In genomic region chr2:140107641-140108040, GRCm38 (mm10) we compare ENCODE assay signal across 42 mouse cellular contexts. TPM values are rescaled to one million over a fixed set of nuclear protein-coding genes. Genes with fewer than 3 reads are reported as not detected.
DNase-seq lines count a peak whose midpoint lies in the region; ATAC-seq and TF ChIP-seq lines count a peak whose summit lies in the region.
"Had no signal": no experiment of that assay in that cellular context is flagged by ENCODE, and none has a peak within 500 bp of the region (broad histone marks: within the 10 kb centered on the region; RNA-seq: fewer than 3 reads in every experiment).

No protein-coding gene starts in this region.

- ATAC-seq in lung, embryonic 16.5 days (ENCODE audit: low read depth) = 0 out of 2 replicates have a peak, but pooled peaks have one; percentile 28
- no peak for ATAC-seq in intestine, embryonic 15.5 days
- ATAC-seq in hindbrain, postnatal 0 days = no peak
- ATAC-seq: forebrain, embryonic 16.5 days; midbrain, embryonic 13.5 days; Patski had no signal

- WGBS in lung, embryonic 16.5 days = 77% methylated on average over 4 of the region's 4 CpGs
- WGBS in intestine, embryonic 15.5 days = 87% methylated on average over 4 of the region's 4 CpGs
- WGBS in hindbrain, postnatal 0 days = 87% methylated on average over 4 of the region's 4 CpGs

- DNase-seq in lung, postnatal 4 days = no peak
- peak; percentile 54 for DNase-seq in NIH3T3 (ENCODE audit: low read depth)
- DNase-seq in lung, postnatal 10 days = peak; percentile 7
- peak; percentile 12 for DNase-seq in skeletal muscle tissue, adult 2 months (ENCODE audit: low read depth, low spot score)
- DNase-seq in hindbrain, postnatal 0 days (ENCODE audit: low spot score) = no peak
- DNase-seq in urinary bladder, postnatal 14 days (ENCODE audit: low spot score) = no peak
- DNase-seq: adrenal gland, postnatal 14 days; cerebellum, adult 11 months; cerebellum, adult 9-11 months; embryo, embryonic 11 days; gastrocnemius, postnatal 10 days; kidney, adult 11 months; kidney, postnatal 25 days; retina, postnatal 1 day; thymus, postnatal 4 days had no signal

- no peaks in the 10 kb centered on the region for H3K27me3 ChIP-seq in lung, embryonic 16.5 days (ENCODE audit: control insufficient read depth, insufficient read depth, low read depth, low read length)
- no peaks in the 10 kb centered on the region for H3K27me3 ChIP-seq in intestine, embryonic 15.5 days (replicated peaks)
- H3K27me3 ChIP-seq in hindbrain, postnatal 0 days (ENCODE audit: insufficient read depth, low read length) = no peaks in the 10 kb centered on the region
- H3K27me3 ChIP-seq: embryonic facial prominence, embryonic 12.5 days; heart, embryonic 15.5 days; hindbrain, embryonic 12.5 days; limb, embryonic 13.5 days; midbrain, embryonic 13.5 days; neural tube, embryonic 15.5 days; Patski had no signal

- H3K4me3 ChIP-seq in lung, embryonic 16.5 days (ENCODE audit: low read length) = no peak overlapping the region
- H3K4me3 ChIP-seq in intestine, embryonic 15.5 days (replicated peaks) = no peak overlapping the region
- no peak overlapping the region for H3K4me3 ChIP-seq in hindbrain, postnatal 0 days (ENCODE audit: low read length)
- H3K4me3 ChIP-seq: embryonic facial prominence, embryonic 12.5 days; heart, embryonic 10.5 days; heart, embryonic 15.5 days; hindbrain, embryonic 12.5 days; layer of hippocampus, adult 2 months; left cerebral cortex, adult 2 months; limb, embryonic 13.5 days; midbrain, embryonic 13.5 days; neural tube, embryonic 15.5 days had no signal

- no peaks in the 10 kb centered on the region for H3K36me3 ChIP-seq in lung, embryonic 16.5 days (ENCODE audit: control insufficient read depth, insufficient read depth, low read length)
- H3K36me3 ChIP-seq in intestine, embryonic 15.5 days = no peaks in the 10 kb centered on the region
- H3K36me3 ChIP-seq in hindbrain, postnatal 0 days (ENCODE audit: insufficient read depth, low read length) = no peaks in the 10 kb centered on the region
- H3K36me3 ChIP-seq: embryonic facial prominence, embryonic 12.5 days; heart, embryonic 10.5 days; heart, embryonic 15.5 days; hindbrain, embryonic 12.5 days; limb, embryonic 13.5 days; midbrain, embryonic 13.5 days; neural tube, embryonic 15.5 days had no signal

- no peaks in the 10 kb centered on the region for H3K4me1 ChIP-seq in lung, embryonic 16.5 days (replicated peaks; ENCODE audit: control insufficient read depth, insufficient read depth, low read length)
- H3K4me1 ChIP-seq in intestine, embryonic 15.5 days (replicated peaks) = no peaks in the 10 kb centered on the region
- H3K4me1 ChIP-seq in hindbrain, postnatal 0 days (ENCODE audit: insufficient read depth, low read length) = no peaks in the 10 kb centered on the region
- H3K4me1 ChIP-seq: embryonic facial prominence, embryonic 12.5 days; heart, embryonic 10.5 days; heart, embryonic 15.5 days; hindbrain, embryonic 12.5 days; limb, embryonic 13.5 days; midbrain, embryonic 13.5 days; neural tube, embryonic 15.5 days had no signal

- no peak overlapping the region for H3K4me2 ChIP-seq in lung, embryonic 16.5 days (ENCODE audit: low read depth, low read length)
- H3K4me2 ChIP-seq in intestine, embryonic 15.5 days (replicated peaks) = no peak overlapping the region
- no peak overlapping the region for H3K4me2 ChIP-seq in hindbrain, postnatal 0 days (ENCODE audit: low read depth, low read length)
- H3K4me2 ChIP-seq: embryonic facial prominence, embryonic 12.5 days; heart, embryonic 15.5 days; hindbrain, embryonic 12.5 days; limb, embryonic 13.5 days; liver, embryonic 11.5 days; midbrain, embryonic 13.5 days; neural tube, embryonic 15.5 days had no signal

- H3K27ac ChIP-seq in lung, embryonic 16.5 days (ENCODE audit: low read length) = no peak overlapping the region
- no peak overlapping the region for H3K27ac ChIP-seq in intestine, embryonic 15.5 days
- H3K27ac ChIP-seq in hindbrain, postnatal 0 days = no peak overlapping the region
- H3K27ac ChIP-seq: embryonic facial prominence, embryonic 12.5 days; heart, embryonic 10.5 days; heart, embryonic 15.5 days; hindbrain, embryonic 12.5 days; layer of hippocampus, adult 2 months; left cerebral cortex, adult 2 months; limb, embryonic 13.5 days; macrophage; midbrain, embryonic 13.5 days; neural tube, embryonic 15.5 days; stomach, postnatal 0 days had no signal

- TF ChIP-seq CTCF in hindbrain, postnatal 0 days (IDR thresholded peaks at IDR 0.05; ENCODE audit: low read depth) = no peak

- no peaks in the 10 kb centered on the region for H3K9me3 ChIP-seq in lung, embryonic 16.5 days (ENCODE audit: control insufficient read depth, low read length)
- no peaks in the 10 kb centered on the region for H3K9me3 ChIP-seq in intestine, embryonic 15.5 days
- H3K9me3 ChIP-seq in hindbrain, postnatal 0 days (ENCODE audit: low read length) = no peaks in the 10 kb centered on the region
- H3K9me3 ChIP-seq: embryonic facial prominence, embryonic 12.5 days; heart, embryonic 10.5 days; heart, embryonic 15.5 days; hindbrain, embryonic 12.5 days; limb, embryonic 13.5 days; midbrain, embryonic 13.5 days; neural tube, embryonic 15.5 days had no signal

- H3K9ac ChIP-seq in lung, embryonic 16.5 days (ENCODE audit: low read length) = no peak overlapping the region
- no peak overlapping the region for H3K9ac ChIP-seq in intestine, embryonic 15.5 days
- no peak overlapping the region for H3K9ac ChIP-seq in hindbrain, postnatal 0 days (replicated peaks; ENCODE audit: low read length)
- H3K9ac ChIP-seq: embryonic facial prominence, embryonic 12.5 days; heart, embryonic 15.5 days; hindbrain, embryonic 12.5 days; limb, embryonic 13.5 days; midbrain, embryonic 13.5 days; neural tube, embryonic 15.5 days had no signal

RNA-seq across cellular contexts. Expression of gene Tasp1, which starts 41.0 kb away (rescaled TPM):
- polyA plus RNA-seq in lung, embryonic 16.5 days (2015; fragmentation: Nextera tagmentation; extraction: Ambion mirVana) = 22.6 and 24.3 TPM in 2 replicates
- 19.0 and 20.6 TPM in 2 replicates for polyA plus RNA-seq in intestine, embryonic 15.5 days (2015; fragmentation: Nextera tagmentation; extraction: Ambion mirVana)
- 12.5 and 16.2 TPM in 2 replicates for total RNA-seq in hindbrain, postnatal 0 days (2014; rRNA removed)
- polyA plus RNA-seq in hindbrain, postnatal 0 days (2015; fragmentation: Nextera tagmentation; extraction: Ambion mirVana) = 21.6 and 22.8 TPM in 2 replicates

RNA-seq across cellular contexts. Expression of gene Gm17374, which starts 44.2 kb away (rescaled TPM):
- not detected in 2 replicates for polyA plus RNA-seq in lung, embryonic 16.5 days (2015; fragmentation: Nextera tagmentation; extraction: Ambion mirVana)
- polyA plus RNA-seq in intestine, embryonic 15.5 days (2015; fragmentation: Nextera tagmentation; extraction: Ambion mirVana) = not detected in 2 replicates
- total RNA-seq in hindbrain, postnatal 0 days (2014; rRNA removed) = not detected in 2 replicates
- not detected in 2 replicates for polyA plus RNA-seq in hindbrain, postnatal 0 days (2015; fragmentation: Nextera tagmentation; extraction: Ambion mirVana)
- total RNA-seq: adrenal gland, postnatal 14 days; gastrocnemius, postnatal 10 days; granulocyte monocyte progenitor cell, adult 5-6 weeks; heart, postnatal 25 days; layer of hippocampus, adult 2 months; layer of hippocampus, postnatal 14 days; left cerebral cortex, adult 2 months; left cerebral cortex, postnatal 36 days; megakaryocyte-erythroid progenitor cell, adult 5-6 weeks; monocyte, adult 5-6 weeks had no signal
- polyA plus RNA-seq: embryonic facial prominence, embryonic 12.5 days; forebrain, embryonic 11.5 days; forebrain, embryonic 16.5 days; heart, embryonic 10.5 days; heart, embryonic 15.5 days; hindbrain, embryonic 12.5 days; kidney, embryonic 14.5 days; limb, embryonic 13.5 days; liver, embryonic 11.5 days; liver, embryonic 16.5 days; macrophage; midbrain, embryonic 13.5 days; neural tube, embryonic 15.5 days; Patski; spleen, adult 2 months; stomach, postnatal 0 days; thymus, postnatal 0 days had no signal

Comparison
In these comparisons a context has a peak if more than half of its experiments do, and no peak if none do; other contexts are left out.
1. DNase-seq: peak in NIH3T3 (single experiment), lung, postnatal 10 days (single experiment) and skeletal muscle tissue, adult 2 months (single experiment); none in lung, postnatal 4 days (0 of 2), hindbrain, postnatal 0 days (single experiment) and urinary bladder, postnatal 14 days (single experiment).